Mouse (Mus musculus) liver, adult 2 months (tissue): ENCODE measurements around the gene Pphln1.

Experiments
- CTCF ChIP-seq: fragments of 200-500 bp; IDR thresholded peaks from 2 replicates; pipeline ENCODE4 v1.5.1; 2011; ENCODE audit warnings: low read depth, low read length, control low read depth
- POLR2A ChIP-seq: fragments of 200-500 bp; IDR thresholded peaks from 2 replicates; pipeline ENCODE4 v1.6.1; 2011; ENCODE audit warnings: low read length, control low read depth; ENCODE audit not compliant: insufficient read depth; ENCODE audit errors: extremely low read depth

DNA sequence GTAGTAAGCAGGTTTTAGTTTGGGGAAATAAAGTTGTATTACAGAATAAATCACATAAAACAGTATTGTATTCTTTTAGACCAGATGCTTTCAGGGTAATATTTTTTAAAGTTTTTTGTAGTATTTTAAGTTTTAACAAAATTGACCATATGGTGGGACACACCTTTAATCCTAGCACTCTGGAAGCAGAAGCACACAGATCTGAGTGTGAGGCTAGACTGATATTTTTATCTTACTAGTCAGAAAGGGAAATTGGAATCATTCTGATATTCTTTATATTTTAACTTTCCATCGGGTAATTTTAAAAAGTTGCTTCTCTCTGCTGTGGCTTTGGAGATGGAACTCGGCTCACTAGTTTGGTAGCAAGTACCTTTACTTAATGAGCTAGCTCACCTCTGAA is 4.6 kb downstream of the Pphln1 start:
- TF ChIP-seq CTCF (no peak), POLR2A (no peak)
